Mouse (Mus musculus) liver, embryonic 14.5 days (tissue): ENCODE data around the gene Asb8.
A peak's percentile ranks its signal among the peaks of the same experiment; 100 is the strongest.

Experiments
- CTCF ChIP-seq: IDR thresholded peaks from 2 replicates; pipeline ENCODE4 v1.5.1; 2016; ENCODE audit warnings: antibody characterized with exemption, low read depth, control low read depth
- EP300 ChIP-seq: IDR thresholded peaks from 2 replicates; pipeline ENCODE4 v1.6.1; 2016; ENCODE audit warnings: antibody characterized with exemption, low read depth

GRCm38 (mm10) chr15:98116287-98116686 lies 49.1 kb downstream of the Asb8 start:
- TF ChIP-seq CTCF (no peak), EP300 (peak; percentile 85)
